In genomic region chr11:94363690-94364089, GRCm38 (mm10) we compare ENCODE assay signal across 20 mouse cellular contexts. TPM values are rescaled to one million over a fixed set of nuclear protein-coding genes. Genes with fewer than 3 reads are reported as not detected.
DNase-seq lines count a peak whose midpoint lies in the region; ATAC-seq lines count a peak whose summit lies in the region.
"Had no signal": no experiment of that assay in that cellular context is flagged by ENCODE, and none has a peak within 500 bp of the region (broad histone marks: within the 10 kb centered on the region; RNA-seq: fewer than 3 reads in every experiment).

No protein-coding gene starts in this region.

- H3K4me2 ChIP-seq in kidney, embryonic 14.5 days (replicated peaks; ENCODE audit: low read depth, low read length): no peak overlapping the region
- no peak overlapping the region for H3K4me2 ChIP-seq in stomach, embryonic 15.5 days
- H3K4me2 ChIP-seq: embryonic facial prominence, embryonic 12.5 days; limb, embryonic 15.5 days; midbrain, embryonic 11.5 days had no signal

- no peaks in the 10 kb centered on the region for H3K27me3 ChIP-seq in kidney, embryonic 14.5 days (ENCODE audit: control insufficient read depth, insufficient read depth, low read length)
- no peaks in the 10 kb centered on the region for H3K27me3 ChIP-seq in stomach, embryonic 15.5 days (replicated peaks)
- H3K27me3 ChIP-seq: embryonic facial prominence, embryonic 12.5 days; limb, embryonic 15.5 days; Patski had no signal

- no peak for DNase-seq in kidney, adult 18-20 months
- peak; percentile 64 to 70 for DNase-seq in urinary bladder, adult 18-20 months (ENCODE audit: low spot score in 2 of 2)
- DNase-seq in urinary bladder, postnatal 10 days (ENCODE audit: low spot score): no peak
- DNase-seq in right cerebral cortex, postnatal 36 days (ENCODE audit: low spot score in 2 of 2): no peak
- DNase-seq in spleen, adult 12 weeks (ENCODE audit: low spot score): no peak
- DNase-seq: forebrain, postnatal 0 days; gastrocnemius, adult 2 months; heart, adult 18-20 months; heart, postnatal 4 days; kidney, adult 11 months; thymus, postnatal 36 days had no signal

- ATAC-seq in kidney, embryonic 14.5 days (ENCODE audit: low FRiP score, low TSS enrichment): 0 out of 2 replicates have a peak, but pooled peaks have one; percentile 20
- no peak for ATAC-seq in stomach, embryonic 15.5 days (ENCODE audit: insufficient read depth, low FRiP score, low read depth)
- ATAC-seq: activated CD4-positive, CD25-positive, alpha-beta regulatory T cell, adult 4 months; forebrain, postnatal 0 days; hindbrain, postnatal 0 days; Patski had no signal

- no peaks in the 10 kb centered on the region for H3K4me1 ChIP-seq in kidney, embryonic 14.5 days (ENCODE audit: control insufficient read depth, insufficient read depth, low read length)
- no peaks in the 10 kb centered on the region; the same call in 1 of the 2 replicates for H3K4me1 ChIP-seq in stomach, embryonic 15.5 days
- H3K4me1 ChIP-seq: embryonic facial prominence, embryonic 12.5 days had no signal

- H3K9ac ChIP-seq in kidney, embryonic 14.5 days (ENCODE audit: low read depth, low read length): no peak overlapping the region
- no peak overlapping the region for H3K9ac ChIP-seq in stomach, embryonic 15.5 days
- H3K9ac ChIP-seq: embryonic facial prominence, embryonic 12.5 days; forebrain, postnatal 0 days; limb, embryonic 15.5 days had no signal

- H3K4me3 ChIP-seq in kidney, embryonic 14.5 days (ENCODE audit: low read length): no peak overlapping the region
- H3K4me3 ChIP-seq in stomach, embryonic 15.5 days (replicated peaks): no peak overlapping the region
- H3K4me3 ChIP-seq: embryonic facial prominence, embryonic 12.5 days; gastrocnemius, adult 2 months; limb, embryonic 15.5 days had no signal

- no peak overlapping the region for H3K27ac ChIP-seq in kidney, embryonic 14.5 days (ENCODE audit: low read depth, low read length)
- peak overlapping the region; percentile 3; the same call in 1 of the 2 replicates for H3K27ac ChIP-seq in stomach, embryonic 15.5 days
- H3K27ac ChIP-seq: embryonic facial prominence, embryonic 12.5 days; gastrocnemius, adult 2 months; hindbrain, postnatal 0 days; limb, embryonic 15.5 days; macrophage had no signal

- WGBS in kidney, embryonic 14.5 days: 83% methylated on average over 7 of the region's 7 CpGs
- 66% methylated on average over 7 of the region's 7 CpGs for WGBS in stomach, embryonic 15.5 days

- no peaks in the 10 kb centered on the region for H3K36me3 ChIP-seq in kidney, embryonic 14.5 days (ENCODE audit: control insufficient read depth, insufficient read depth, low read length)
- no peaks in the 10 kb centered on the region for H3K36me3 ChIP-seq in stomach, embryonic 15.5 days
- H3K36me3 ChIP-seq: embryonic facial prominence, embryonic 12.5 days; limb, embryonic 15.5 days had no signal

- H3K9me3 ChIP-seq in kidney, embryonic 14.5 days (ENCODE audit: control insufficient read depth, low read length): no peaks in the 10 kb centered on the region
- H3K9me3 ChIP-seq in stomach, embryonic 15.5 days: no peaks in the 10 kb centered on the region
- H3K9me3 ChIP-seq: embryonic facial prominence, embryonic 12.5 days; limb, embryonic 15.5 days had no signal

RNA-seq across cellular contexts. Expression of gene Abcc3, which starts 29.1 kb away (rescaled TPM):
- polyA plus RNA-seq in kidney, embryonic 14.5 days (2014; fragmentation: Nextera tagmentation; extraction: Ambion mirVana): 1.1 and 3.9 TPM in 2 replicates
- 6.6 and 7.7 TPM in 2 replicates for polyA plus RNA-seq in stomach, embryonic 15.5 days (2015; fragmentation: Nextera tagmentation; extraction: Ambion mirVana)

RNA-seq across cellular contexts. Expression of gene Ankrd40, which starts 35.9 kb away (rescaled TPM):
- 16.0 and 20.6 TPM in 2 replicates for polyA plus RNA-seq in kidney, embryonic 14.5 days (2014; fragmentation: Nextera tagmentation; extraction: Ambion mirVana)
- 24.2 and 27.3 TPM in 2 replicates for polyA plus RNA-seq in stomach, embryonic 15.5 days (2015; fragmentation: Nextera tagmentation; extraction: Ambion mirVana)

RNA-seq across cellular contexts. Expression of gene Luc7l3, which starts 41.9 kb away (rescaled TPM):
- polyA plus RNA-seq in kidney, embryonic 14.5 days (2014; fragmentation: Nextera tagmentation; extraction: Ambion mirVana): 106 and 147 TPM in 2 replicates
- polyA plus RNA-seq in stomach, embryonic 15.5 days (2015; fragmentation: Nextera tagmentation; extraction: Ambion mirVana): 116 TPM in 2 replicates

Comparison
In these comparisons a context has a peak if more than half of its experiments do, and no peak if none do; other contexts are left out.
1. DNase-seq: peak in urinary bladder, adult 18-20 months (2 of 2); none in kidney, adult 18-20 months (single experiment), urinary bladder, postnatal 10 days (single experiment), right cerebral cortex, postnatal 36 days (0 of 2) and spleen, adult 12 weeks (single experiment).